In genomic region chr7:99664571-99665485, GRCm38 (mm10) we compare ENCODE assay signal across 9 mouse cellular contexts. TPM values are rescaled to one million over a fixed set of nuclear protein-coding genes. Genes with fewer than 3 reads are reported as not detected.
A peak's percentile ranks its signal among the peaks of the same experiment; 100 is the strongest.
DNase-seq lines count a peak whose midpoint lies in the region; ATAC-seq and TF ChIP-seq lines count a peak whose summit lies in the region.
"Had no signal": no experiment of that assay in that cellular context is flagged by ENCODE, and none has a peak within 500 bp of the region (broad histone marks: within the 10 kb centered on the region; RNA-seq: fewer than 3 reads in every experiment).

No protein-coding gene starts in this region.

- H3K36me3 ChIP-seq in forebrain, embryonic 10.5 days (replicated peaks), result no peaks in the 10 kb centered on the region
- no peaks in the 10 kb centered on the region for H3K36me3 ChIP-seq in forebrain, embryonic 12.5 days (replicated peaks)
- no peaks in the 10 kb centered on the region for H3K36me3 ChIP-seq in CH12.LX (replicated peaks in 1 of 2; ENCODE audit: control insufficient read depth in 1 of 2, insufficient read depth in 1 of 2, low read length in 1 of 2)
- H3K36me3 ChIP-seq in intestine, embryonic 15.5 days, result no peaks in the 10 kb centered on the region

- no peak overlapping the region for H3K9ac ChIP-seq in forebrain, embryonic 12.5 days
- no peak overlapping the region for H3K9ac ChIP-seq in CH12.LX (ENCODE audit: insufficient read depth, low read depth)
- H3K9ac ChIP-seq in intestine, embryonic 15.5 days, result no peak overlapping the region

- no peak for TF ChIP-seq RAD21 in CH12.LX (IDR thresholded peaks at IDR 0.05; ENCODE audit: low read depth, low read length)

- H3K4me2 ChIP-seq in forebrain, embryonic 12.5 days, result no peak overlapping the region
- H3K4me2 ChIP-seq in CH12.LX (ENCODE audit: insufficient read depth, low read depth, poor library complexity, severe bottlenecking), result no peak overlapping the region
- H3K4me2 ChIP-seq in intestine, embryonic 15.5 days (replicated peaks), result no peak overlapping the region

- no peak for TF ChIP-seq EP300 in CH12.LX (IDR thresholded peaks at IDR 0.05; ENCODE audit: low read length)

- 66% methylated on average over 11 of the region's 11 CpGs for WGBS in forebrain, embryonic 10.5 days
- WGBS in forebrain, embryonic 12.5 days, result 61% methylated on average over 11 of the region's 11 CpGs
- WGBS in intestine, embryonic 15.5 days, result 32% methylated on average over 11 of the region's 11 CpGs

- in situ Hi-C loops in CH12.LX (cut with MboI; ENCODE audit: low pct_ligation_motif_present, low pct_unique_long_range_greater_than_20kb, low sequenced_read_pairs), result loop anchor here (5.0 kb wide), 2 partner anchors 47 to 132 kb away; partner anchors contain the start of gene Slco2b1

- dilution Hi-C loops in CH12.LX (cut with MboI; ENCODE audit: extremely low pct_ligation_motif_present, extremely low pct_unique_long_range_greater_than_20kb, low sequenced_read_pairs), result no loop called here

- H3K27me3 ChIP-seq in forebrain, embryonic 10.5 days (ENCODE audit: poor library complexity, severe bottlenecking), result no peaks in the 10 kb centered on the region
- H3K27me3 ChIP-seq in forebrain, embryonic 12.5 days, result peaks cover 4% of the 10 kb centered on the region; the same call in 1 of the 2 replicates
- H3K27me3 ChIP-seq in CH12.LX (replicated peaks), result peaks cover 2% of the 10 kb centered on the region
- H3K27me3 ChIP-seq in intestine, embryonic 15.5 days (replicated peaks), result no peaks in the 10 kb centered on the region

- no peak overlapping the region for H3K4me3 ChIP-seq in forebrain, embryonic 10.5 days
- H3K4me3 ChIP-seq in forebrain, embryonic 12.5 days (replicated peaks), result no peak overlapping the region
- H3K4me3 ChIP-seq in CH12.LX (replicated peaks in 1 of 3; ENCODE audit: low read depth in 2 of 3, low read length in 2 of 3, poor library complexity in 1 of 3), result no peak overlapping the region
- H3K4me3 ChIP-seq in intestine, embryonic 15.5 days (replicated peaks), result no peak overlapping the region

- peaks cover 24% of the 10 kb centered on the region for H3K4me1 ChIP-seq in forebrain, embryonic 10.5 days
- H3K4me1 ChIP-seq in forebrain, embryonic 12.5 days, result peaks cover 21% of the 10 kb centered on the region
- peaks cover 19 to 41% of the 10 kb centered on the region in 2 experiments for H3K4me1 ChIP-seq in CH12.LX (ENCODE audit: control insufficient read depth in 1 of 2, insufficient read depth in 2 of 2)
- H3K4me1 ChIP-seq in intestine, embryonic 15.5 days (replicated peaks), result peaks cover 13% of the 10 kb centered on the region; the same call in 1 of the 2 replicates

- ATAC-seq in forebrain, embryonic 12.5 days (ENCODE audit: low FRiP score), result no peak
- ATAC-seq in intestine, embryonic 15.5 days, result peak; percentile 48
- no peak for ATAC-seq in CD4-positive, CD25-positive, alpha-beta regulatory T cell, adult 4 months

- H3K9me3 ChIP-seq in forebrain, embryonic 10.5 days, result no peaks in the 10 kb centered on the region
- no peaks in the 10 kb centered on the region for H3K9me3 ChIP-seq in forebrain, embryonic 12.5 days
- H3K9me3 ChIP-seq in CH12.LX (replicated peaks; ENCODE audit: low read length), result no peaks in the 10 kb centered on the region
- H3K9me3 ChIP-seq in intestine, embryonic 15.5 days, result no peaks in the 10 kb centered on the region

- no peak for DNase-seq in forebrain, embryonic 10.5 days (ENCODE audit: extremely low spot score, low spot score)
- no peak for DNase-seq in CH12.LX (ENCODE audit: extremely low read depth)
- peak; percentile 47 for DNase-seq in embryo, embryonic 11 days
- peak; percentile 25 to 73 for DNase-seq in lung, postnatal 4 days
- DNase-seq in spleen, postnatal 36 days (ENCODE audit: low spot score in 2 of 2), result no peak

- H3K27ac ChIP-seq in forebrain, embryonic 10.5 days, result 0 out of 2 replicates have a peak overlapping the region, but pooled peaks have one; percentile 30
- H3K27ac ChIP-seq in forebrain, embryonic 12.5 days, result no peak overlapping the region
- no peak overlapping the region for H3K27ac ChIP-seq in CH12.LX (ENCODE audit: insufficient read depth, low read depth)
- peak overlapping the region; percentile 6; the same call in 1 of the 2 replicates for H3K27ac ChIP-seq in intestine, embryonic 15.5 days

- no peaks in the 10 kb centered on the region for H3K79me2 ChIP-seq in CH12.LX (replicated peaks; ENCODE audit: control insufficient read depth, extremely low read depth, insufficient read depth, poor library complexity, severe bottlenecking)

- no peak for TF ChIP-seq POLR2A in CH12.LX (IDR thresholded peaks at IDR 0.05; ENCODE audit: low read depth, low read length)

- TF ChIP-seq CTCF in CH12.LX (conservative IDR thresholded peaks at IDR 0.05 in 1 of 2, IDR thresholded peaks at IDR 0.05 in 1 of 2; ENCODE audit: low read depth in 2 of 2, low read length in 2 of 2), result no peak

TF ChIP-seq in CH12.LX, 34 proteins besides CTCF, POLR2A, EP300 and RAD21:
- TF ChIP-seq TCF12 (IDR thresholded peaks at IDR 0.05; ENCODE audit: low read depth, low read length), result peak; percentile 9; the same call in 1 of the 2 replicates
- TF ChIP-seq E2F4 (IDR thresholded peaks at IDR 0.05; ENCODE audit: insufficient replicate concordance, low read depth, low read length), result no peak

RNA-seq across cellular contexts. Expression of gene Tpbgl, which starts 37.9 kb away (rescaled TPM):
- 0.07 and 0.10 TPM in 2 replicates for polyA plus RNA-seq in forebrain, embryonic 10.5 days (2016; fragmentation: Nextera tagmentation; extraction: Ambion mirVana)
- 0.38 and 0.53 TPM in 2 replicates for polyA plus RNA-seq in forebrain, embryonic 12.5 days (2016; fragmentation: Nextera tagmentation; extraction: Ambion mirVana)
- total RNA-seq in CH12.LX (2012; rRNA removed), result 0.13 and 0.25 TPM in 2 replicates
- total RNA-seq in CH12.LX (2014; rRNA removed), result not detected in 2 replicates
- 0.07 TPM in 1 of 2 replicates, not detected in the other for polyA plus RNA-seq in CH12.LX (2012; ENCODE audit: insufficient read length, low read depth)
- 1.3 and 1.4 TPM in 2 replicates for polyA plus RNA-seq in intestine, embryonic 15.5 days (2015; fragmentation: Nextera tagmentation; extraction: Ambion mirVana)
- polyA plus RNA-seq in CD4-positive, CD25-positive, alpha-beta regulatory T cell, adult 4 months (2017; shearing (Covaris generic)), result under 1 TPM; 0.25 to 0.35 TPM
- polyA plus RNA-seq: C2C12 had no signal

RNA-seq across cellular contexts. Expression of gene Slco2b1, which starts 46.3 kb away (rescaled TPM):
- 1.6 and 2.0 TPM in 2 replicates for polyA plus RNA-seq in forebrain, embryonic 10.5 days (2016; fragmentation: Nextera tagmentation; extraction: Ambion mirVana)
- 2.2 and 2.4 TPM in 2 replicates for polyA plus RNA-seq in forebrain, embryonic 12.5 days (2016; fragmentation: Nextera tagmentation; extraction: Ambion mirVana)
- total RNA-seq in CH12.LX (2012; rRNA removed), result 0.08 and 0.13 TPM in 2 replicates
- total RNA-seq in CH12.LX (2014; rRNA removed), result 0.11 TPM in 2 replicates
- 0.16 TPM in 1 of 2 replicates, not detected in the other for polyA plus RNA-seq in CH12.LX (2012; ENCODE audit: insufficient read length, low read depth)
- polyA plus RNA-seq in intestine, embryonic 15.5 days (2015; fragmentation: Nextera tagmentation; extraction: Ambion mirVana), result 2.7 and 3.1 TPM in 2 replicates
- polyA plus RNA-seq in CD4-positive, CD25-positive, alpha-beta regulatory T cell, adult 4 months (2017; shearing (Covaris generic)), result under 1 TPM in 1 of 2 experiments, not detected in 1; 0.37 TPM
- polyA plus RNA-seq: C2C12 had no signal

Comparison
In these comparisons a context has a peak if more than half of its experiments do, and no peak if none do; other contexts are left out.
1. H3K27ac ChIP-seq: peak in forebrain, embryonic 10.5 days (single experiment) and intestine, embryonic 15.5 days (single experiment); none in forebrain, embryonic 12.5 days (single experiment) and CH12.LX (single experiment).
2. DNase-seq: peak in embryo, embryonic 11 days (single experiment) and lung, postnatal 4 days (2 of 2); none in forebrain, embryonic 10.5 days (single experiment), CH12.LX (single experiment) and spleen, postnatal 36 days (0 of 2).